Mouse (Mus musculus) layer of hippocampus, adult 11-12 months (tissue): ENCODE data around the gene Glod5.
"Not testable (repeated sequence)": the region's sequence is repeated elsewhere in the genome, so short reads cannot be mapped to it uniquely, and the experiment has no call there.

ENCODE experiments used
- DNase-seq: peaks from one replicate; pipeline ENCODE4 v3.0.0; 2022; ENCODE audit warnings: low spot score

Glod5 gene

GRCm38 (mm10) chrX:8018286-8018685, at the start of gene Glod5:
Gene Glod5, minus strand, starts transcription at chrX:8018492.
- no peak for DNase-seq

- DNase-seq = not testable (repeated sequence)
These were observed 32.9 kb upstream of the Glod5 start for GRCm38 (mm10) chrX:8051044-8051781.

- DNase-seq = no peak
These were observed 14.7 kb upstream of the Glod5 start for GRCm38 (mm10) chrX:8033009-8033408.

- no peak for DNase-seq
These were observed 8.5 kb upstream of the Glod5 start for GRCm38 (mm10) chrX:8026811-8027210.

GRCm38 (mm10) chrX:8024795-8025194, 6.5 kb upstream of the Glod5 start:
- no peak for DNase-seq

GRCm38 (mm10) chrX:8020111-8020778, 2.0 kb upstream of the Glod5 start:
- no peak for DNase-seq

GRCm38 (mm10) chrX:8017142-8017541, 1.1 kb downstream of the Glod5 start:
- no peak for DNase-seq

GRCm38 (mm10) chrX:8015675-8016074, 2.6 kb downstream of the Glod5 start:
- not testable (repeated sequence) for DNase-seq

- DNase-seq = no peak
These were observed 4.5 kb downstream of the Glod5 start for GRCm38 (mm10) chrX:8013569-8014314.

- DNase-seq = no peak
These were observed 5.1 kb downstream of the Glod5 start for GRCm38 (mm10) chrX:8013157-8013556.

GRCm38 (mm10) chrX:8009356-8009755, 8.9 kb downstream of the Glod5 start:
- not testable (repeated sequence) for DNase-seq

- no peak for DNase-seq
These were observed 9.7 kb downstream of the Glod5 start for GRCm38 (mm10) chrX:8008543-8008942.

- no peak for DNase-seq
These were observed 15.3 kb downstream of the Glod5 start for GRCm38 (mm10) chrX:8002971-8003370.

GRCm38 (mm10) chrX:8002001-8002400, 16.3 kb downstream of the Glod5 start:
- DNase-seq = no peak

GRCm38 (mm10) chrX:8000546-8001192, 17.6 kb downstream of the Glod5 start:
- no peak for DNase-seq

GRCm38 (mm10) chrX:7993068-7993735, 25.1 kb downstream of the Glod5 start:
- no peak for DNase-seq

GRCm38 (mm10) chrX:7992379-7993067, 25.8 kb downstream of the Glod5 start:
- DNase-seq = no peak

GRCm38 (mm10) chrX:7981368-7981767, 36.9 kb downstream of the Glod5 start:
- no peak for DNase-seq

- no peak for DNase-seq
These were observed 40.4 kb downstream of the Glod5 start, which contains the start of gene Gata1 for GRCm38 (mm10) chrX:7977892-7978291. Gene Gata1, minus strand, starts transcription at chrX:7978071.

- no peak for DNase-seq
These were observed 47.0 kb downstream of the Glod5 start for GRCm38 (mm10) chrX:7971292-7971691.

- no peak for DNase-seq
These were observed 49.4 kb downstream of the Glod5 start for GRCm38 (mm10) chrX:7968899-7969298.
